Mouse (Mus musculus) hindbrain, embryonic 12.5 days (tissue): ENCODE measurements around the gene Ehmt2. TPM values are rescaled to one million over a fixed set of nuclear protein-coding genes. Genes with fewer than 3 reads are reported as not detected.

Experiments used
- ATAC-seq: fragments of 200-750 bp; cut with Nextera tagmentation; 2 replicates; pipeline ENCODE4 v1.8.0; 2017; ENCODE audit warnings: moderate TSS enrichment; ENCODE audit not compliant: low FRiP score
- H3K27ac ChIP-seq: fragments of 300-500 bp; sonication (generic); 2 replicates; pipeline ENCODE4 v1.5.1; 2016; ENCODE audit warnings: mild to moderate bottlenecking
- H3K27me3 ChIP-seq: fragments of 300-500 bp; sonication (generic); 2 replicates; pipeline ENCODE4 v1.6.1; 2016; ENCODE audit warnings: mild to moderate bottlenecking
- H3K36me3 ChIP-seq: fragments of 300-500 bp; sonication (generic); 2 replicates; pipeline ENCODE4 v1.6.1; 2016; ENCODE audit warnings: mild to moderate bottlenecking
- H3K4me1 ChIP-seq: fragments of 300-500 bp; sonication (generic); 2 replicates; pipeline ENCODE4 v1.6.1; 2016
- H3K4me2 ChIP-seq: fragments of 300-500 bp; sonication (generic); replicated peaks from 2 replicates; pipeline ENCODE4 v1.6.1; 2016; ENCODE audit warnings: mild to moderate bottlenecking
- H3K4me3 ChIP-seq: fragments of 300-500 bp; sonication (generic); 2 replicates; pipeline ENCODE4 v1.5.1; 2016; ENCODE audit warnings: mild to moderate bottlenecking
- H3K9ac ChIP-seq: fragments of 300-500 bp; sonication (generic); 2 replicates; pipeline ENCODE4 v1.6.1; 2016; ENCODE audit warnings: mild to moderate bottlenecking, moderate library complexity
- H3K9me3 ChIP-seq: fragments of 300-500 bp; sonication (generic); replicated peaks from 2 replicates; pipeline ENCODE4 v1.6.1; 2016; ENCODE audit warnings: mild to moderate bottlenecking
- WGBS: fragments of 180-500 bp; shearing (Covaris S2); methylation state at CpG from one replicate; pipeline ENCODE4 v1.1.7; 2016; 5-methylcytosine and 5-hydroxymethylcytosine counted together
- polyA plus RNA-seq: library from polyadenylated mRNA; unstranded; fragments of >200 nt; fragmentation: Nextera tagmentation; extraction: Ambion mirVana; gene quantifications from 2 replicates; pipeline ENCODE4 v1.2.1, GENCODE M21; 2016

The Ehmt2 gene
- polyA plus RNA-seq: 110 and 113 TPM in 2 replicates

GRCm38 (mm10) chr17:34898160-34898586 lies at the start of gene Ehmt2, which contains the start of gene C2:
TSS of gene Ehmt2 (plus strand) at chr17:34898469.
TSS of gene C2 (minus strand) at chr17:34898265.
- Histone ChIP-seq H3K27ac (peak within 1 kb of the TSS; percentile 98), H3K4me1 (peaks cover 48% of the 10 kb centered on the region), H3K36me3 (peaks cover 21% of the 10 kb centered on the region), H3K4me2 (peak within 1 kb of the TSS; percentile 98), H3K4me3 (peak within 1 kb of the TSS; percentile 100), H3K27me3 (no peaks in the 10 kb centered on the region), H3K9me3 (no peaks in the 10 kb centered on the region), H3K9ac (peak within 1 kb of the TSS; percentile 100)
- WGBS: 0% methylated on average over 23 of the region's 44 CpGs
- peak; percentile 15; the same call in 1 of the 2 replicates for ATAC-seq

GRCm38 (mm10) chr17:34849722-34850516 lies 48.4 kb upstream of the Ehmt2 start, which contains the start of the genes Skiv2l and Nelfe:
TSS of gene Skiv2l (minus strand) at chr17:34850210.
TSS of gene Nelfe (plus strand) at chr17:34850391.
- peak; percentile 96 for ATAC-seq
- Histone ChIP-seq H3K9ac (peak within 1 kb of the TSS; percentile 80), H3K36me3 (peaks cover 62% of the 10 kb centered on the region), H3K27me3 (no peaks in the 10 kb centered on the region), H3K4me3 (peak within 1 kb of the TSS; percentile 71), H3K4me1 (peaks cover 20% of the 10 kb centered on the region), H3K4me2 (peak within 1 kb of the TSS; percentile 94), H3K9me3 (no peaks in the 10 kb centered on the region), H3K27ac (no peak within 1 kb of the TSS; the same call in 1 of the 2 replicates)
- under 1% methylated on average over 64 of the region's 65 CpGs for WGBS

GRCm38 (mm10) chr17:34850517-34851125 lies 47.6 kb upstream of the Ehmt2 start:
- H3K27me3 ChIP-seq: no peaks in the 10 kb centered on the region
- H3K4me3 ChIP-seq: peak overlapping the region; percentile 71
- H3K36me3 ChIP-seq: peaks cover 62% of the 10 kb centered on the region
- H3K9me3 ChIP-seq: no peaks in the 10 kb centered on the region
- under 1% methylated on average over 25 of the region's 25 CpGs for WGBS
- peaks cover 20% of the 10 kb centered on the region for H3K4me1 ChIP-seq
- H3K4me2 ChIP-seq: peak overlapping the region; percentile 94
- no peak for ATAC-seq
- peak overlapping the region; percentile 80 for H3K9ac ChIP-seq
- H3K27ac ChIP-seq: no peak overlapping the region; the same call in 1 of the 2 replicates

- ATAC-seq: no peak
- H3K36me3 ChIP-seq: peaks cover 49% of the 10 kb centered on the region
- 72% methylated on average over 8 of the region's 8 CpGs for WGBS
- no peak overlapping the region for H3K4me2 ChIP-seq
- no peak overlapping the region for H3K4me3 ChIP-seq
- no peaks in the 10 kb centered on the region for H3K27me3 ChIP-seq
- no peaks in the 10 kb centered on the region for H3K9me3 ChIP-seq
- no peak overlapping the region for H3K27ac ChIP-seq
- H3K9ac ChIP-seq: no peak overlapping the region
- peaks cover 20% of the 10 kb centered on the region for H3K4me1 ChIP-seq
Measured at GRCm38 (mm10) chr17:34853511-34853910, 44.8 kb upstream of the Ehmt2 start.

- no peaks in the 10 kb centered on the region for H3K27me3 ChIP-seq
- ATAC-seq: no peak
- peaks cover 11% of the 10 kb centered on the region for H3K4me1 ChIP-seq
- H3K36me3 ChIP-seq: peaks cover 49% of the 10 kb centered on the region
- no peak overlapping the region for H3K4me2 ChIP-seq
- H3K9ac ChIP-seq: no peak overlapping the region
- no peak overlapping the region for H3K27ac ChIP-seq
- no peaks in the 10 kb centered on the region for H3K9me3 ChIP-seq
- 85% methylated on average over 3 of the region's 3 CpGs for WGBS
- no peak overlapping the region for H3K4me3 ChIP-seq
Measured at GRCm38 (mm10) chr17:34854761-34855160, 43.5 kb upstream of the Ehmt2 start.

GRCm38 (mm10) chr17:34855825-34856224 lies 42.4 kb upstream of the Ehmt2 start:
- 50% methylated on average over 3 of the region's 3 CpGs for WGBS
- 0 out of 2 replicates have a peak, but pooled peaks have one; percentile 50 for ATAC-seq
- no peak overlapping the region for H3K27ac ChIP-seq
- no peaks in the 10 kb centered on the region for H3K27me3 ChIP-seq
- H3K9ac ChIP-seq: no peak overlapping the region
- no peak overlapping the region for H3K4me2 ChIP-seq
- H3K36me3 ChIP-seq: peaks cover 49% of the 10 kb centered on the region
- peaks cover 8% of the 10 kb centered on the region for H3K4me1 ChIP-seq
- no peaks in the 10 kb centered on the region for H3K9me3 ChIP-seq
- H3K4me3 ChIP-seq: no peak overlapping the region

GRCm38 (mm10) chr17:34858670-34859069 lies 39.6 kb upstream of the Ehmt2 start:
- no peaks in the 10 kb centered on the region for H3K4me1 ChIP-seq
- no peak overlapping the region for H3K27ac ChIP-seq
- no peak overlapping the region for H3K4me3 ChIP-seq
- ATAC-seq: no peak
- H3K27me3 ChIP-seq: no peaks in the 10 kb centered on the region
- no peaks in the 10 kb centered on the region for H3K9me3 ChIP-seq
- no peak overlapping the region for H3K4me2 ChIP-seq
- WGBS: 91% methylated on average over 4 of the region's 4 CpGs
- H3K9ac ChIP-seq: no peak overlapping the region
- H3K36me3 ChIP-seq: peaks cover 33% of the 10 kb centered on the region

- no peak overlapping the region for H3K9ac ChIP-seq
- ATAC-seq: no peak
- WGBS: 86% methylated on average over 9 of the region's 9 CpGs
- no peak overlapping the region for H3K4me2 ChIP-seq
- H3K27ac ChIP-seq: no peak overlapping the region
- no peaks in the 10 kb centered on the region for H3K27me3 ChIP-seq
- no peaks in the 10 kb centered on the region for H3K9me3 ChIP-seq
- H3K4me1 ChIP-seq: no peaks in the 10 kb centered on the region
- peaks cover 14% of the 10 kb centered on the region for H3K36me3 ChIP-seq
- H3K4me3 ChIP-seq: no peak overlapping the region
Measured at GRCm38 (mm10) chr17:34860514-34860913, 37.8 kb upstream of the Ehmt2 start.

- no peaks in the 10 kb centered on the region for H3K9me3 ChIP-seq
- no peaks in the 10 kb centered on the region for H3K4me1 ChIP-seq
- H3K4me2 ChIP-seq: no peak overlapping the region
- no peak overlapping the region for H3K4me3 ChIP-seq
- no peak overlapping the region for H3K9ac ChIP-seq
- H3K27ac ChIP-seq: no peak overlapping the region
- WGBS: 68% methylated on average over 13 of the region's 13 CpGs
- ATAC-seq: no peak
- no peaks in the 10 kb centered on the region for H3K27me3 ChIP-seq
- H3K36me3 ChIP-seq: peaks cover 3% of the 10 kb centered on the region; the same call in 1 of the 2 replicates
Measured at GRCm38 (mm10) chr17:34861704-34862415, 36.4 kb upstream of the Ehmt2 start.

GRCm38 (mm10) chr17:34862416-34863081 lies 35.7 kb upstream of the Ehmt2 start, which contains the start of gene Cfb:
TSS of gene Cfb (minus strand) at chr17:34862518.
- H3K36me3 ChIP-seq: no peaks in the 10 kb centered on the region
- no peaks in the 10 kb centered on the region for H3K27me3 ChIP-seq
- no peaks in the 10 kb centered on the region for H3K9me3 ChIP-seq
- ATAC-seq: no peak
- no peaks in the 10 kb centered on the region for H3K4me1 ChIP-seq
- WGBS: 68% methylated on average over 8 of the region's 8 CpGs
- H3K9ac ChIP-seq: 0 out of 2 replicates have a peak within 1 kb of the TSS, but pooled peaks have one; percentile 13
- H3K27ac ChIP-seq: no peak within 1 kb of the TSS
- no peak within 1 kb of the TSS for H3K4me2 ChIP-seq
- no peak within 1 kb of the TSS for H3K4me3 ChIP-seq

- Histone ChIP-seq H3K9me3 (no peaks in the 10 kb centered on the region), H3K4me3 (no peak overlapping the region), H3K4me1 (no peaks in the 10 kb centered on the region), H3K4me2 (no peak overlapping the region), H3K36me3 (no peaks in the 10 kb centered on the region), H3K9ac (no peak overlapping the region), H3K27me3 (no peaks in the 10 kb centered on the region), H3K27ac (no peak overlapping the region)
- WGBS: 71% methylated on average over 7 of the region's 7 CpGs
- no peak for ATAC-seq
Measured at GRCm38 (mm10) chr17:34865981-34866380, 32.3 kb upstream of the Ehmt2 start.
